Mouse (Mus musculus) MEL-GATA-1-ER (cell line): ENCODE data around the gene Cers1.

Experiments used
- DNase-seq: peaks from one replicate; pipeline ENCODE4 v3.0.0-alpha.2; 2012; ENCODE audit warnings: low read depth; ENCODE audit errors: extremely low read depth

The Cers1 gene

DNA sequence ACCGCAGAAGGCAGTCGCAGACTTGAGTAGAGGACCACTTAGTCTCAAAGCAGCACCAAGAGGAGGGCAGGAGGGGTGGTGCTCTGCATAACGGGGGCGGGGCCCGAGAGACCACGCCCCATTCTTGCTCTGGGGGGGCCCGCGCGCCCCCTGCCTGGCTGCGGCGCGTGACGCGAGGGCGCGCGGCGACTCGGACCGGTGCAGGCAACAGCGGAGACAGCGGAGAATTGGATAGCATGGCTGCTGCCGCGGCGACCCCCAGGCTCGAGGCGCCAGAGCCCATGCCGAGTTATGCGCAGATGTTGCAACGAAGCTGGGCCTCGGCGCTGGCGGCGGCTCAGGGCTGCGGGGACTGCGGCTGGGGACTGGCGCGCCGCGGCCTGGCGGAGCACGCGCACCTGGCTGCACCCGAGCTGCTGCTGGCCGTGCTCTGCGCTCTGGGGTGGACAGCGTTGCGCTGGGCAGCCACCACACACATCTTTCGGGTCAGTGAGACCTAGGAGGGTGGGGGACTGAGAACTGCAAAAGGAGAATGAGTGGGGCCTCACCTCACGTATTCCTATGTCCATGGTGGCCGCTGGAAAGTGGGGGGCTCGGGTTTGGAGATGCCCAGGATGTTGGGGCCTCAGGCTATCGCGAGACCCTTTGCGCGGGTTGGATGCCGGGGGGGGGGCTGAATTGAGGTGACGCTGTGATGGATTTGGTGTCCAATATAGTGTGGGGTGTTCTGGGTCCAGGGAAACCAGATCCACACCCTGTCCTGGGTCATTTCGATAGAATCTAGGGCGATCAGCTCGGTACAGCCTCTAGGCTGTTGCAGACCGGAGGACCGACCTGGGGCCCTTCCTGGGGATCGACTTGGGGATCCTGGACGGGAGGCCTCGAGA lies at the start of gene Cers1:
Cers1 (plus strand) TSS at position 152 of the 887 bp plus-strand sequence.
- no peak for DNase-seq

DNA sequence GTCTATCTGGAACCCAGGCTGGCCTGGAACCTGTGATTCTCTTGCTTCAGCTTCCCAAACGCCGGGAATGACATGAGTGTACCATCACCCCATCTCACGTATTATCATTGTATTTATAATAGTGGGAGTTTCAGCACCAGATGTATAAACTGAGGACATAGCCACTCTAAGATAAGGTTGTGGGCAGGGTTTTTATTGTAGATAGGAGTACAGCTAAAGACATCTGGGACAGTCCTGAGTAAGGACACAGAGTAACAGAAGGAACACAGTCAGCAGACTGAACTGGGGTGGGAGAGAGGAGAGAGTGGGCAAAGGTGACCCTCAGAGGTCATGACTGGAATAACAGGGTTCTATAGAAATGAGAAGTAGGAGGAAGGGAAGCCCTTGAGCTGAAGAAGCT lies 47.9 kb upstream of the Cers1 start:
- no peak for DNase-seq

DNA sequence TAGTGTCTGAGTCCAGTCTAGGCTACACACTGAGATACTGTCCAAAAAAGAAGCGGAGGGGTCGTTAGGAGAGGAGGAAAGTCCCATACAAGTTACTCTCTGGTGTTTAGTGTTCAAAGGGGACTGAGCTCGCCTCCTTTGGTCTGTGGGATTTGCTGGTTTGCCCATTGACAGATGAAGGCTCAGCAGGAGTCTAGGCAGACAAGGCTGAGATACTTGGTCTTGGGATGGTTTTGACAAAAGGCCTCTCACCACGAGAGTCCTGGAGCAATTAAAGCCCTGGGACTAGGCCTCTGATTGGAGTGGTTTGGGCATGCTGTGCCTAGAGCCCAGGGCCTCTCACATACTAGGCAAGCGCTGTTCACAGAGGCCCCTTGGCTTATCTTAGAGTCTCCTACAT lies 47.3 kb upstream of the Cers1 start:
- DNase-seq = no peak

DNA sequence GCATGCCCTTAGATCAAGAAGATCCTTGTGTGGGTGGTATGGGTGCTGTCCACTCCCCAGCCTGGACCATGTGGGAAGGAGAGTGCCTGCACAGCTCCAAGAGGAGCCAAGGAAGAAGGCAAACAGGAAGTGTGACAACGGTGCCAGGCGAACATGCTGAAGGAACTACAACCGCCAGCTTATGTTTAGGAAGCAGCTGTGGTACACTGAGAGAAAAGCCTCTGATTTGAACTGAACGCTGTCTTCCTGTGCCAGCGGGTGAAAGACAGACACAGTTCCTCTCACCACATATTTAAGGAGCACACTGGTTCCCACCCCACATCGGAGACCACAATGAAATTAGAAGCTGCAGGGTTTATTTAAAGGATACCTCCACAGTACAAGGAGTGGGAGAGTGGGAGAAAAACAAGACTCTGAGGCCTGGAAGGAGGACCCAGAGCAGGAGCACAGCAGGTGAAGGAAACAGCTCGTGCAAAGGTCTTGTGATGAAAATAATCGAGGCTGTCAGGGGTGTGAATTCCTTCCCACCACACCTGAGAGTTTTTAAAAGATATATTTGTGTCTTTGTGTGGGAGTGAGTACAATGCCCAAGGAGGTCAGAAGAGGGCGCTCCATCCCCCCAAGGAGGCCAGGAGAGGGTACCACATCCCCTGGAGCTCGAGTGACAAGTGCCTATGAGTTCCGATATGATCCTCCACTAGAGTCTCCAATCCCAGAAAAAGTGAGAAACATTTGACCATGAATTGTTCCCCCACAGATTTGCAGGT lies 46.6 kb upstream of the Cers1 start:
- no peak for DNase-seq

DNA sequence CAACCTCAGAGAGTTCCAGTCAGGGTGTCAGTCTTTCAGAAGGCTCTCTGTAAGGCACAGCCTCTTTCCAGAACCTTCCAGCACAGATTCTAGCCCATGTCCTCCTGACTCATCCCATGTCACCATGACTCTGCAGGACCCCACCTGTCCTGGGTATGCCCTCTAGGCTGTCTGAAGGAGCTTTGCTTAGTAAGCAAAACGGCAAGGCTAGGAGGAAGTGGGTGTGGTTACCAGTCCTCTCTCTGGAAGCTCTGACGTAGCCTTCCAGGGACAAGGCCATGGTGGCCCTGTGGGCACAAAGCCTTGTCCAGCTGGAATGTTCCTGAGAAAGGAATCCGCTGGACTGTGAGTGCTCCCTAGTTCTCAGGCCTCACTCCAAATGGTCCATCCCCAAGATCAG lies 42.6 kb upstream of the Cers1 start:
- no peak for DNase-seq

DNA sequence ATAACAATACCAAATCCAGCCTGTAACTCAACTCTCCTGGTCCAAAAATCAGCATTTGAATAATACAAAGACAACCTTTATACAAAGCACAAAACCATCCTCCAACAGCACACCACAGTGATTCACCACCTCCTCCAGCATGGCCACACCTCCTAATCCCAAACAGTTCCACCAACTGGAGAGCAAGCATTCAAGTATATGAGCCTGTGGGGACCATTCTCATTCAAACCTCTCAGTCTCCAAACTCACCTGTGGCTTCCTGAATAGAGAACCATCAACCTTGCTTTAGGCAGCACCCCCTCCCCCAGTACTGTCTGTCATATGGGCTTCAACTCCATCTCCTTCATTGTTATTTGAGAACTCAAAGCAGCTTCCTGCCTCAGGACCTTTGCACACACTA lies 41.2 kb upstream of the Cers1 start:
- DNase-seq = no peak

DNA sequence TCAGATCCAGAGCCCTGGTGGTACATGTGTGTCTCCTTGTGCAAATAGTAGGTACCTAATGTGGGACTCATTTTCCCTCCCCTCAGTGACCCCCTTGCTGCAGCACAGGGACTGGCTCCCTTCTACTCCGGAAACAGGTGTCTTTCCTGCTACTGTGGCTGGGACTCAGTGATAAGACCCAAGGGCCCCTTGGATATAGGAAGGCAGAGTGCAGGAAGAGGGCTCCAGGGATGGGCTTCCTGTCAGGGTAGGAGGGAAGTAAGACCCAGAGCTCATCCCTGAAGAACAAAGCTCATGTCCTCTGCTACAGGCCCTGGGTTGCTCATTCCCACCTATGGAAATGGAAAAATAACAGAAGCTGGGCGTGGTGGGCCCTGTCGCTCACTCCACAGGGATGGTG lies 39.1 kb upstream of the Cers1 start:
- peak; percentile 70 for DNase-seq

DNA sequence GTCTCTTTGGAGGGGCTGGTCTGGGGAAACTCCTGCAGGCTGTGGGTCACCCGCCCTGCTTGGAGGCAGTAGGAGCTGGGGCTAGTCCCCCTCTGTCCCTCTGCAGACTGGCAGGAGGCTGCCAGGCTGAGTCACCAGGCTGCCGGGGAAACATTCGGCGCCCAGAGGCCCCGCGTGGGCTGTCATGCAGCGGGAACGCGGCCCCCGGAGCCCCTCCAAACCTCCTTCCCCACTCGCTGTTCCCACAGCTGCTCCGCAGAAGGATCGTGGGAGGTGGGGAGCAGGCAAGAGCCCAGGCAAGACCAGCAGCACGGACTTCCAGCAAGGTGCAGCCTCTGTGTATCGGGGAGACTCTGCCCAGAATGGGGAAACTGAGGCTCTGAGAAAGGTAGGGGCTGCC lies 37.4 kb upstream of the Cers1 start:
- DNase-seq = no peak

DNA sequence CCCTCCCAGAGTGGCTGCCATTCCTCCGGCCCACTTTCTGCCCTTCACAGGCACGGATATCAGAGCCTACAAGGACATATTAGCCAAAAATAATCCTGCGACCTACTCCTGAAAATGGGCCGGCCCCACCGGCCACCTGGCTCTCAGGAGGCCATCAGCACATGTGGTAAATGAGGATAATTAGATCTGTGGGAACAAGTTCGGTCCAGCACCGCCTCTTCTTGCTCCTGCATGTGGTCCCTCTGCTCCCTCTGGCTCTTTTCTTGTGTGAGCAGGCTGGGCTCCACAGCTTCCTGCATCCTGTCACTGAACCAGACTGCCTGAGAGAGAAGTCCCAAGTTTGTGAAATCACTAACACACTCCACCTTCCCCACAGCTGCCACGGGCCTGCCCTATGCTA lies 36.3 kb upstream of the Cers1 start:
- DNase-seq = no peak

DNA sequence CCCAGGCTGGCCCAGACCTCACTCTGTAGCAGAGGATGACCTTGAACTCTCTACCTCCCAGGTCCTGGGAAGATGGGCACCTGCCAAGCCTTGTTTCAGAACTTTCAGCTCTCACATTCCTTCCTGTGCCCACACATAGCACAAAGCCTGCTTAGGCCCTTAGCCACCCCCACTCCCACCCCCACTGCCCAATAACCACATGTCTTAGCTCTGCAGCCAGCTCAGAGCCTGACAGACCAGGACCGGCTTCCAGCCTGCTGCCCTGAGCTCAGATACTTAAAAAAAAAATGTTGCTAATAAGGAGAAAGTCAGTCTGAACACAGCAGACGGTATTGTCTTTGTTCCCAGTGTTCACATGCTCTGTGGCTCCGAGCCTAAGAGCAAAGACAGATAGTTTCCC lies 34.6 kb upstream of the Cers1 start:
- DNase-seq = no peak

DNA sequence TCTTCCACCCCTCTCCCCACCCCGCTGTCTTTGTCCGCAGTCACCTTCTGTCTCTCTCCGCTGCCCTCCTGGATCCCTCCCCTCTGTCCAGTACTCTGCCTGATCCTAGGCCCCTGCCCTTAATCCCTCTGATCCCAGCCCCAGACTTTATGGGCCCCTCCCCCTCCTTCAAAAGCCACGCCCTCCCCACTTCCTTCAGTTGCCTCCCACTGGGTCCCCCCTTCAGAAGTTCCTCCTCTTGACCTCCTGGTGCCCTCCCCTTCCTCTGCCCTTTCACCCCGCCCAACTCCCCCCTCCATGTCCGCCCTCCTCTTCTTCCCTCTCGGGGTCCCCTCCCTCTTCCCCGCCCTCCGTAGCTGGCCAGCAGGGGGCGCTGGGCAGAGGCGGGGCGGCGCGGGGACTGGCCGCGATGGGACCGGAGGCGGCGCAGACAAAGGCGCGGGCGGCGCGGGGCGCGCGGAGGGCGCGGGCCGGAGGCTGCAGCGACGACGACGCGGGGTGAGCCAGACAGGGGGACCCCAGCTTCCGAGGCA lies 32.9 kb upstream of the Cers1 start, which contains the start of gene Homer3:
Homer3 (plus strand) TSS at position 225 of the 533 bp plus-strand sequence.
- peak; percentile 83 for DNase-seq

DNA sequence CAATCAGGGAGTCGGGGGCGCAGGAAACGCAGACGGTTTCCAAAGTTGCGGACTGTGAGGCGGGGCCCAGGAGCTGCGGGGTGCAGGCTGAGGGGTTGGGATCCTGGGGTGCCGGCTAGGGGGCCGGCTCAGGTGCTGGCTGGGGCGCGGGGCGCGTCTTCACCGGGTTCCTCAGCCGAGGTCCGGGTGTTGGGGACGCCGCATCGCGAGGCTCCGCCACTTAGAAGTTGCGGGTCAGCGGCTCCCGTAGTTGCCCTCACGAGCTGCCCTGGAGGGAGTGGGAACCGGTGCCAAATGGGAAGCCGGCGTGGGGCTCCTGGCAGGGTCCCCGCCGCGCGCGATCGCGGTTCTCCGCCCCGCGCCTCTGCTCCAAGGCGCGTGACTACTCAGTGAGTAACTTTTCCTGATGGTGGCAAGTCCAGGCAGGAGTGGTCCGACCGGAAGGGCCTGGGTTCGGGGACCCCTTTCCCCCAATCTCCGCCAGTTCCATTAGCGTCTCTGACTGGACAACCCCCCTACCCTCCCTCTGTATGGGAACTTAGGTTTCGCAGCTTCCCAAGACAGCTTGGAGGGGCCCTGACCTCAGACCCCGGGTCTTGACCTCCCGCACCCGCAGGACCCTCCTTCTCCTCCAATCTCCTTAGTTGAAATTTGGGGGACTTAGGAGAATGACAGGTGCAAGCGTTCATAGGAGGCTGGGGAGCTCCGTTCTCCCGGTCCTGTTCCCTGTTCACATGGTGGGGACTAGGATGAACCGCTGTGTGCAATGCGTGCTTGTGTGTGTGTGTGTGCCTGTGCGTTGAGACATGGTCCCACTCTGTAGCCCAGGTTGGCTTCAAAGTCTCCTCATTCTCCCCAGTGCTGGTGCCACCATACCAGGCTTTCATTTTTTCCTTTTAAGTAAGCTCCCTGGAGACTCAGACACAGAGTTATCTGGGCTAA lies 32.2 kb upstream of the Cers1 start:
- no peak for DNase-seq

DNA sequence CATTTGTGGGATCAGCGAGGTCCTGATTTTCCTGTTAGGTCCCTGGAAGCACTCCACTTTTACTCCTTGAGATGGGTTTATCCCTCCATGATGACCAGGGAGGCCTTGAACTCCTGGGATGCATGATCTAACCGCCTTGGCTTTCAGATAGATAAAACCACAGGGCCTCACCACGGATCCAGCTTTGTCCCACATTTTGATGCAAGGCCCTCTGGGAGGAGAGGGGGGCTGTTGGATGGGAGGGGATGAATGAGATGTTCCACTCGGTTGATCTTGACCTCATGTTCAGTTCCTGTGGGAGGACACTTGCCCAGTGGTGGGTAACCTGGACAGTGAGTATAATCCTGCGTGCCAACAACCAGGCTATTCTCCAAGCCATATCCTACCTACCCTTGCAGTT lies 31.2 kb upstream of the Cers1 start:
- no peak for DNase-seq

DNA sequence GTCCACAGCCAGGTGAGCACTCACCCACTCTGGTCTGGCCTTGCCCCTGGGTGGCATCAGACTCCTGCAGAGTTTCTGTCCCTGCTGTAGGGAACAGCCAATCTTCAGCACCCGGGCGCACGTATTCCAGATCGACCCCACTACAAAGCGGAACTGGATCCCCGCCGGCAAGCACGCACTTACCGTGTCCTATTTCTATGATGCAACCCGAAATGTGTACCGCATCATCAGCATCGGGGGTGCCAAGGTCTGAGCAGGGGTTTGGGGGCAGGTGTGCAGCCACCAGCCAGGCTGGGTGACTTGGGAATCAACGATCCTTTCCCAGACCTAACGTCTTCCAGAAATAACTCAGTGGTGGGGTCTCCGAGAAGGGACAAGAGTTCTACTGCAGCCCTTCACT lies 30.3 kb upstream of the Cers1 start:
- DNase-seq = no peak

DNA sequence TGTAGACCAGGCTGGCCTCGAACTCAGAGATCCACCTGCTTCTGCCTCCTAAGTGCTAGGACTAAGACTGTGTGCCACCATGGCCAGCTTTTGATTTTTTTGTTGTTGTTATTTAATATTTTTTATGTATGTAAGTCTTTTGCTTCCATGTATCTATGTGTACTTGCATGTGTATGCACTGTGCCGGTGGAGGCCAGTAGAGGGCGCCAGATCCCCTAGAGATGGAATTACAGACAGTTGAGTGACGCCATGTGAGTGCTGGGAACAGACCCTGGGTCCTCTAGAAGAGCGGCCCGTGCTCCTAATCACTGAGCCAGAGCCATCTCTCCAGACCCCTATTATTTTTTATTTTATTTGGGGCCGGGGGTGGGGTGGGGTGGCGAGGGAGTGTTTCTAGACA lies 28.8 kb upstream of the Cers1 start:
- no peak for DNase-seq

DNA sequence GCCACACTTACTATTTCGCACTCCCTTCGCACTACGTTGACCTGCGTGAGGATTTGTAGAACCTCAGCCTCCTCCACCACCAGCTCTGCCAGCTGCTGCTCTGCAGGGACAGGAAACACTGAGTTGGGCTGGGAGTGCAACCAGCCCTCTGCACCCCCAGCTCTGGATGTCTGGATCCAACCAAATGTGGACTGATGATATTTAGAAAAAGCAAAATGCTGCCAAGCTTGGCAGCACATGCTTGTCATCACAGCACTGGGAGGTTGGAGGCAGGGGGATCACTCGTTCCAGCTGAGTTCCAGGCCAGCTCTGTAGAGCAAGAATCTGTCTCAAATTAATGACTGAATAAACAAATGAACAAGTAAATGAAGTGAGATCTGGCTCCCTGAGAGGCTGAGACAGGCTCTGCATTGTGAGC lies 21.6 kb upstream of the Cers1 start:
- DNase-seq = no peak

DNA sequence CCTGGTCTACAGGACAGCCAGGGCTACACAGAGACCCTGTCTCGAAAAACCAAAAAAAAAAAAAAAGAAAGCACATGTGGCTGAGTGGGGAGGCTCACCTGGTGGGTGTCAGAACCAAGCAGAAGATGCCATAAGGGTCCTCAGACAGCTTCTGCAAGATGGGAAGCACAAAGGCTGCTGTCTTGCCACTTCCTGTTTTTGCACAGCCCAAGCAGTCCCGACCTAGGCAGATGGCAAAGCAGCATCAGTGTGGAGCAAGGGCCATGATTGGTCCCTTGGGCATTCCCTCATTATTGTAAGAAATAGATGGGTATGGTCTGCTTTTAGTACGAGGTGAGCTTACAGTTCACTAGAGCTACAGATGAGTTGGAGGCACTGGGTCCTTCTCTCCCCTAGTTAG lies 14.7 kb upstream of the Cers1 start:
- no peak for DNase-seq

DNA sequence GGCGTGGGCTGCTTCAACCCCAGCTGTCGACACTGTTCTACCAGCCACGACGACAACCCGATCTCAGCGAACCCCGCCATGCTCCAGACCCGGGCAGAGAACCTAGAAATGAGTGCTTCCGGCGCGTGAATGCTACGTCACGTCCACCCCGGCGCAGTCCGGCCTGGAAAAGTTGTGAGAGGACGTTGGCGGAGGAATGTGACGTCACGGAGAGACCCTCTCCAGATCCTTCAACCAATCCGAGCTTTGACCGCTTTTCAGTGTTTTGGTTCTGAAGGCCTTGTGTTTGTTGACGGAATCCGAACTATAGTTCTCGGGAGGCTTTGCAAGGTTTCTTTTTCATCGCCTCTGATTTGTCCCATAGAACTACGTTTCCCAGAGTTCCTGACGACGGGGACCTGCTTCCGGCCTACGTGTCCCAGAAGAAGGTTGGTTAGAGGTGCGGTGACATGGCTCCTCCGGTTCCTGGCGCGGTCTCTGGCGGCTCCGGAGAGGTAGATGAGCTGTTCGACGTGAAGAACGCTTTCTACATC lies 13.2 kb upstream of the Cers1 start, which contains the start of the genes Ddx49 and Cope:
Ddx49 (minus strand) TSS at position 132 of the 533 bp plus-strand sequence.
Cope (plus strand) TSS at position 161 of the 533 bp plus-strand sequence.
- peak; percentile 84 for DNase-seq

DNA sequence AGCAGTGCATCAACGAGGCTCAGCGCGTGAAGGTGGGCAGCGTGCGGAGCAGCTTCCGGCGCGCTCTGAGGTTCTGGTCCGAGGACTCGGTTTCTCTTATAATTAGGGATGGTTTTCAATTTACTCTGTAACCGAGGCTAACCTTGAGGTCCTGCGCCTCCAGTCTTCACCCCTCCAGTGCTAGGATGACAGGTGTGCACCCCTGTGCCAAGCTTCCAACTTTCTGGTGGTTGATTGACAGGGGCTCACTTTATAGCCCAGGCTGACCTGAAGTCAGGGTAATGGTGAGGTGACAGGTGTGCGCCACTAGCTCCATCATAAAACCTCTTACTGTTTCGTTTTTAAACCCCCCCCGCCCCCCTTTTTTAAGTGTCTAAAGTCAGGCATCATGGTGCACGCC lies 12.7 kb upstream of the Cers1 start:
- DNase-seq = no peak

DNA sequence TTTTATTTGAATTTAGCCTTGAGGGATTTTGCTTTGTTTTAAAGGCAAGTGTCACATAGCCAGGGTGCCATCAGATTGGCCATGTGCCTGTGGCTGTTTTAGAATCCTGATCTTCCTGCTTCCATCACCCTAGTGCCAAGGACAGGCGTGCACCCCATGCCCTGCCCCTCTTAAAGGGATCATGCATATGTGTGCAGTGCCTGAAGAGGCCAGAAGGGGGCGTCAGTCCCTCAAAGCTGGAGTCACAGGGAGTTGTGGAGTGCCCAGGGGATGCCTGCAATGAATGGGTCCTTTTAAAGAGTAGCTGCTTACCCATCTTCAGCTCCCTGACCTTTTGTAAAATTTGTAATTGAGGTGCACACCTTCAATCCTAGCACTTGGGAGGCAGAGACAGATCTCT lies 6.3 kb upstream of the Cers1 start:
- no peak for DNase-seq

DNA sequence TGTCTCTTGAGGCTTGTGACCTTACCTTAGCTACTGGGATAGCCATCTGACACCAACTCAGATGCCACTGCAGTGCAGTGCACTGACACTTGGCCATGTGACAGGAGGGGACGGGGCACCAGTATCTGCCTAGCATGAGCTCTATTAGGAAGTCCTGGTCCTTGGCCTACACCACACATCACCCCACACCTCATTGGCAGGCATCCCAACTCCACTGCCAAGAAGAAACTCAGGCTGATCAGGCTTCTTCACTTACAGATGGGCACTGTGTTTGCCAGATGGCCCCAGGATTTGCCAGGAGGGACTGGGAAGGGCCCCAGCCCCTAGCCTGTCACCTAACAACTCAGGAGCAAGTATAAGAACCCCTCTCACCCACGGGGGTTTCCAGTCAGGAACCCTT lies 2.2 kb upstream of the Cers1 start:
- DNase-seq = no peak
